Mouse (Mus musculus) erythroblast, embryonic 14.5 days (primary cell): ENCODE data around the gene Gm36176. TPM values are rescaled to one million over a fixed set of nuclear protein-coding genes. Genes with fewer than 3 reads are reported as not detected.

Source experiments
- H3K27me3 ChIP-seq: 2 replicates; pipeline ENCODE4 v1.6.1; 2012; ENCODE audit warnings: inconsistent platforms; ENCODE audit not compliant: control insufficient read depth
- H3K36me3 ChIP-seq: 2 replicates; pipeline ENCODE4 v1.6.1; 2012; ENCODE audit warnings: mild to moderate bottlenecking, inconsistent platforms; ENCODE audit not compliant: control insufficient read depth
- H3K4me1 ChIP-seq: 2 replicates; pipeline ENCODE4 v1.6.1; 2012; ENCODE audit warnings: inconsistent platforms; ENCODE audit not compliant: control insufficient read depth
- H3K4me3 ChIP-seq: replicated peaks from 2 replicates; pipeline ENCODE3; 2012; ENCODE audit warnings: moderate library complexity, mild to moderate bottlenecking, inconsistent platforms
- H3K9me3 ChIP-seq: 2 replicates; pipeline ENCODE4 v1.6.1; 2012; ENCODE audit warnings: low read length, inconsistent platforms, mixed read lengths; ENCODE audit not compliant: control insufficient read depth
- GATA1 ChIP-seq: IDR thresholded peaks from 2 replicates; pipeline ENCODE4 v1.6.1; 2012; ENCODE audit warnings: low read length, inconsistent platforms, mixed read lengths
- TAL1 ChIP-seq: IDR thresholded peaks from 3 replicates; pipeline ENCODE4 v1.6.1; 2012; ENCODE audit warnings: low read length, inconsistent platforms, mixed read lengths
- polyA plus RNA-seq: library from polyadenylated mRNA; stranded (reverse); fragments of >175 nt; gene quantifications from 2 replicates; pipeline ENCODE4 v1.2.3, GENCODE M21; 2012

The Gm36176 gene
- polyA plus RNA-seq, 1 experiment = not detected

GRCm38 (mm10) chr10:77864762-77865143, 18.1 kb downstream of the Gm36176 start:
- no peaks in the 10 kb centered on the region for H3K27me3 ChIP-seq
- H3K4me3 ChIP-seq = peak overlapping the region; percentile 14
- no peaks in the 10 kb centered on the region for H3K36me3 ChIP-seq
- TF ChIP-seq TAL1 = no peak
- no peak for TF ChIP-seq GATA1
- H3K4me1 ChIP-seq = peaks cover 5% of the 10 kb centered on the region
- H3K9me3 ChIP-seq = no peaks in the 10 kb centered on the region

GRCm38 (mm10) chr10:77867546-77867945, 20.9 kb downstream of the Gm36176 start:
- peaks cover 3% of the 10 kb centered on the region for H3K9me3 ChIP-seq
- no peaks in the 10 kb centered on the region for H3K27me3 ChIP-seq
- TF ChIP-seq GATA1 (no peak), TAL1 (no peak)
- peaks cover 5% of the 10 kb centered on the region for H3K4me1 ChIP-seq
- no peak overlapping the region for H3K4me3 ChIP-seq
- H3K36me3 ChIP-seq = no peaks in the 10 kb centered on the region

DNA sequence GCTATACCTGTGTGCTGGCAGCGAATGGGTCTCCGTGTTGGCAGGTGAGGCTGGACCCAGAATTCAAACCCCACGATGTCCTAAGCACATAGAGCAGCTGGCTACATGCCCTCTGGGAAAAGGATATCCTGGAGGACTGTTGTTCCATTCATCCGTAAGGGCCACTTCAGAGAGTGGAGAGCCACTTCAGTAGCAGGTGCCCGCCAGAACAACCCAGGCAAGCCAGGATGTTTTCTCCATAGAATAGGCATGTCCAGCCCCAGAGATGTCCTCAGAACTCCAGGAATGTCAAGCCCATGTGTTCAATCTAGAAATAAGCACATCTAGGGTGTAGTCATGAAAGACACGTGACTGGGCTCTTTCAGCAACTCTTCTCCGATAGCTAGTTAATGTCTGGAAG, 23.0 kb downstream of the Gm36176 start:
- H3K9me3 ChIP-seq = peaks cover 3% of the 10 kb centered on the region
- no peaks in the 10 kb centered on the region for H3K36me3 ChIP-seq
- TF ChIP-seq GATA1 (no peak), TAL1 (no peak)
- H3K4me3 ChIP-seq = no peak overlapping the region
- no peaks in the 10 kb centered on the region for H3K27me3 ChIP-seq
- peaks cover 1% of the 10 kb centered on the region for H3K4me1 ChIP-seq

DNA sequence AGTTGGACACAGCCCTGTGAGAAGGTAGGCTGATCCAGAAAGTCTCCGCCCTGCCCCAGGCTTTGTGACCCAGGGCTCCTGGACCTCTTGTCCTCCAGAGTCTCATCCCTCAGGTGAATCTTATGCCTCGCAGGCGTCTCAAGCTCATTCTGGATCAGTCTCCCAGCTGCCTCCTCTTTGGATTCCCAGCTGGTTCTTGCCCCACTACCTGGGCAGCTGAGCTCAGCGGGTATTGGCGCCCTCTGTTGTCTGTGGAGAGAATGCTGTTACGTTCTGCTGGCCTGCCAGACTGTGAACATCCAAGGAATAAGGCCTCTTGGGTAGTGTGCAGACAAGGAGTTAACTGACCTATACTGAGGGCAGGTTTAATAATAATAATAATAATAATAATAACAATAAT, 32.4 kb downstream of the Gm36176 start:
- H3K27me3 ChIP-seq = no peaks in the 10 kb centered on the region
- no peak for TF ChIP-seq TAL1
- TF ChIP-seq GATA1 = no peak

DNA sequence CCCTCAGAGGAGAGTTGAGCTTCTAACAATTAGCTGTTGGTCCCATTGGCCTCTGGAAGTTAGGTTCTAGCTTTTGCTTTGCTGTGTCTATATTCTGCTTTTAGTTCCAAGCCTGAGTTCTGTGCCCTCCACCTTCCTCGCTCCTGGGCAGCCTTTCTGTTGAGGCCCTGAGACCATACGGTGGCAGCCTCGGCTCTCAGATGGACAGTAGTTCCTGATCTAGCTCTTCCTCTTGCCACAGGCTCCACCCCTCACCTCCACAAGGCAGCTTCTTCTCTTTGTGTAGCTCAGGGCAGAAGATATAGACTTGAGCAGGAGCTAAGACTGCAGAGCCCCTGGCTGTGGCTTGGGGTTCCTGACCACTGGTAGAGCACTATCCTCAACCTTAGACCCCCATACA, 33.7 kb downstream of the Gm36176 start:
- no peaks in the 10 kb centered on the region for H3K27me3 ChIP-seq
- TF ChIP-seq GATA1 (no peak), TAL1 (no peak)
- no peaks in the 10 kb centered on the region for H3K4me1 ChIP-seq

More for the DNA sequence above, 32.4 kb downstream of the Gm36176 start:
- Histone ChIP-seq H3K36me3 (no peaks in the 10 kb centered on the region), H3K4me3 (no peak overlapping the region), H3K9me3 (peaks cover 2% of the 10 kb centered on the region; the same call in 1 of the 2 replicates), H3K4me1 (no peaks in the 10 kb centered on the region)

GRCm38 (mm10) chr10:77882553-77882952, 36.0 kb downstream of the Gm36176 start:
- no peaks in the 10 kb centered on the region for H3K36me3 ChIP-seq
- H3K9me3 ChIP-seq = peaks cover 2% of the 10 kb centered on the region; the same call in 1 of the 2 replicates
- no peak overlapping the region for H3K4me3 ChIP-seq
- H3K27me3 ChIP-seq = no peaks in the 10 kb centered on the region
- TF ChIP-seq TAL1 (no peak), GATA1 (no peak)
- no peaks in the 10 kb centered on the region for H3K4me1 ChIP-seq

More for the DNA sequence above, 33.7 kb downstream of the Gm36176 start:
- H3K9me3 ChIP-seq = peaks cover 2% of the 10 kb centered on the region; the same call in 1 of the 2 replicates
- H3K36me3 ChIP-seq = no peaks in the 10 kb centered on the region
- H3K4me3 ChIP-seq = no peak overlapping the region

GRCm38 (mm10) chr10:77886007-77886747, 39.6 kb downstream of the Gm36176 start:
- Histone ChIP-seq H3K4me1 (no peaks in the 10 kb centered on the region), H3K27me3 (no peaks in the 10 kb centered on the region), H3K9me3 (peaks cover 2% of the 10 kb centered on the region; the same call in 1 of the 2 replicates), H3K36me3 (no peaks in the 10 kb centered on the region), H3K4me3 (no peak overlapping the region)
- TF ChIP-seq GATA1 (no peak), TAL1 (no peak)

- Histone ChIP-seq H3K36me3 (no peaks in the 10 kb centered on the region), H3K4me3 (no peak overlapping the region), H3K27me3 (no peaks in the 10 kb centered on the region), H3K9me3 (no peaks in the 10 kb centered on the region), H3K4me1 (no peaks in the 10 kb centered on the region)
- no peak for TF ChIP-seq GATA1
- no peak for TF ChIP-seq TAL1
Measured at GRCm38 (mm10) chr10:77890987-77891565, 44.5 kb downstream of the Gm36176 start.

DNA sequence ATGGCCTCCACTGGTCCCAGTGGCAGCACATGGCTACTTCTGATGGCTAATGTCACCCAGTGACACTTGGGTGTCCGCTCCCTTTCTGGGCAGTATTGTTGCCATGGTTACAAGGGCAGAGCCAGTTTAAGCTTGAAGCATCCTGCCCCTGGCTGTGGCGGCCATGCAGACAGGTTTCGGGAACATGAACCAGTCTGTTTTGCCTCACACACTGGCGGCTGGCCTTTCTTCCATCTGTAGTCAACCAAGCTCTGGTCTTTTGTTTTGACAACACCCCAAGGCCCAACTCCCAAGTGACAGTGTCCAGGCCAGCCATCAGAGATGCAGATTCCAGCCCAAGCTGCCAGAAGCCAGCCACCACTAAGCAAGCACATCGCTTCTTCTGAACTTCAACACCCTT, 49.0 kb downstream of the Gm36176 start:
- H3K4me3 ChIP-seq = no peak overlapping the region

More for the DNA sequence above, 49.0 kb downstream of the Gm36176 start:
- peaks cover under 1% of the 10 kb centered on the region for H3K27me3 ChIP-seq
- H3K36me3 ChIP-seq = peaks cover under 1% of the 10 kb centered on the region; the same call in 1 of the 2 replicates
- H3K4me1 ChIP-seq = no peaks in the 10 kb centered on the region
- TF ChIP-seq TAL1 = no peak
- no peak for TF ChIP-seq GATA1
- no peaks in the 10 kb centered on the region for H3K9me3 ChIP-seq

Other genes starting within 250 kb of the Gm36176 start
- 3.1 and 3.3 TPM in 2 replicates for gene Sumo3, start 240.7 kb upstream of the Gm36176 start, polyA plus RNA-seq
- gene Gm49325, start 240.6 kb upstream of the Gm36176 start, polyA plus RNA-seq = not detected in 2 replicates
- 2.6 and 2.9 TPM in 2 replicates for gene Ube2g2, start 224.5 kb upstream of the Gm36176 start, polyA plus RNA-seq
- gene Tspear, start 160.2 kb upstream of the Gm36176 start, polyA plus RNA-seq = not detected in 2 replicates
- not detected in 2 replicates for gene Gm19402, start 156.0 kb upstream of the Gm36176 start, polyA plus RNA-seq
- gene Gm9508, start 149.6 kb upstream of the Gm36176 start, polyA plus RNA-seq = not detected in 2 replicates
- not detected in 2 replicates for gene Gm10272, start 140.2 kb upstream of the Gm36176 start, polyA plus RNA-seq
- gene Gm10024, start 135.3 kb upstream of the Gm36176 start, polyA plus RNA-seq = not detected in 2 replicates
- not detected in 2 replicates for gene Gm10142, start 131.0 kb upstream of the Gm36176 start, polyA plus RNA-seq
- not detected in 2 replicates for gene Krtap12-1, start 126.2 kb upstream of the Gm36176 start, polyA plus RNA-seq
- gene Gm10100, start 120.3 kb upstream of the Gm36176 start, polyA plus RNA-seq = not detected in 2 replicates
- not detected in 2 replicates for gene Gm18596, start 104.2 kb upstream of the Gm36176 start, polyA plus RNA-seq
- not detected in 2 replicates for gene Gm9736, start 95.4 kb upstream of the Gm36176 start, polyA plus RNA-seq
- gene Gm3233, start 87.1 kb upstream of the Gm36176 start, polyA plus RNA-seq = not detected in 2 replicates
- gene Gm3238, start 75.5 kb upstream of the Gm36176 start, polyA plus RNA-seq = not detected in 2 replicates
- gene Gm7138, start 69.9 kb upstream of the Gm36176 start, polyA plus RNA-seq = not detected in 2 replicates
- gene Gm3250, start 64.3 kb upstream of the Gm36176 start, polyA plus RNA-seq = not detected in 2 replicates
- gene Gm7137, start 58.6 kb upstream of the Gm36176 start, polyA plus RNA-seq = not detected in 2 replicates
- not detected in 2 replicates for gene Gm9639, start 51.7 kb upstream of the Gm36176 start, polyA plus RNA-seq
- gene Gm19668, start 47.7 kb upstream of the Gm36176 start, polyA plus RNA-seq = not detected in 2 replicates
- not detected in 2 replicates for gene Gm9507, start 35.0 kb upstream of the Gm36176 start, polyA plus RNA-seq
- not detected in 2 replicates for gene Gm2696, start 32.1 kb upstream of the Gm36176 start, polyA plus RNA-seq
- not detected in 2 replicates for gene Krtap10-4, start 19.7 kb upstream of the Gm36176 start, polyA plus RNA-seq
- 0.04 TPM in 1 of 2 replicates, not detected in the other for gene Krtap10-10, start 10.9 kb upstream of the Gm36176 start, polyA plus RNA-seq
- not detected in 2 replicates for gene Gm10318, start 6.1 kb downstream of the Gm36176 start, polyA plus RNA-seq
- not detected in 2 replicates for gene Gm3285, start 15.2 kb downstream of the Gm36176 start, polyA plus RNA-seq
- gene Lrrc3, start 55.7 kb downstream of the Gm36176 start, polyA plus RNA-seq = 0.01 TPM in 1 of 2 replicates, not detected in the other
- 0.01 and 0.02 TPM in 2 replicates for gene Trpm2, start 123.8 kb downstream of the Gm36176 start, polyA plus RNA-seq
- 1.2 and 2.4 TPM in 2 replicates for gene 1810043G02Rik, start 131.7 kb downstream of the Gm36176 start, polyA plus RNA-seq
- gene Pfkl, start 163.3 kb downstream of the Gm36176 start, polyA plus RNA-seq = 21.8 and 26.2 TPM in 2 replicates
- not detected in 2 replicates for gene Dnmt3l, start 195.1 kb downstream of the Gm36176 start, polyA plus RNA-seq
- not detected in 2 replicates for gene Aire, start 196.8 kb downstream of the Gm36176 start, polyA plus RNA-seq
- 0.01 TPM in 1 of 2 replicates, not detected in the other for gene Icosl, start 222.5 kb downstream of the Gm36176 start, polyA plus RNA-seq